Mouse (Mus musculus) inflammation-experienced regulatory T-cells, adult 6 months (primary cell): ENCODE data around the gene Thegl. TPM values are rescaled to one million over a fixed set of nuclear protein-coding genes. Genes with fewer than 3 reads are reported as not detected.
"Not testable (repeated sequence)": the region's sequence is repeated elsewhere in the genome, so short reads cannot be mapped to it uniquely, and the experiment has no call there.

Source experiments
- ATAC-seq: one replicate; pipeline ENCODE4 v1.8.0; 2017
- polyA plus RNA-seq, 3 experiments: library from polyadenylated mRNA; unstranded; fragments of 100-300 nt; shearing (Covaris generic); gene quantifications; one replicate each; pipeline ENCODE4 v1.2.1; 2017

Thegl gene
- polyA plus RNA-seq, 3 experiments from 2014 or later, result not detected

DNA sequence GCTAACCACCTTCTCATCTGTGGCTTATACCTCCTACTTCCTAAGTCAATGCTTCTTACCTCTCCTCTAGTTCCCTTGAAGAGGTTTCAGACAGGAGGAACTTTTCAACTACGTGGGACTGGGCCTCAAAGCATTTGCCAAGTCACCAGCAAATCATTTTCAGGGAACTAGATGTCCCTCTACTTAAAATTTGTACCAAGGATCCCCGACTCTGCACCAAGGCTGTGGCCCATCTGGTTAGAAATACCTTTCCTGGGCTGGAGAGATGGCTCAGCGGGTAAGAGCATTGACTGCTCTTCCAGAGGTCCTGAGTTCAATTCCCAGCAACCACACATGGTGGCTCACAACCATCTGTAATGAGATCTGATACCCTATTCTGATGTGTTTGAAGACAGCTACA is 80.4 kb downstream of the Thegl start:
- ATAC-seq, result not testable (repeated sequence)

- ATAC-seq, result no peak
Measured at GRCm38 (mm10) chr5:77097686-77098085, 81.9 kb downstream of the Thegl start.

DNA sequence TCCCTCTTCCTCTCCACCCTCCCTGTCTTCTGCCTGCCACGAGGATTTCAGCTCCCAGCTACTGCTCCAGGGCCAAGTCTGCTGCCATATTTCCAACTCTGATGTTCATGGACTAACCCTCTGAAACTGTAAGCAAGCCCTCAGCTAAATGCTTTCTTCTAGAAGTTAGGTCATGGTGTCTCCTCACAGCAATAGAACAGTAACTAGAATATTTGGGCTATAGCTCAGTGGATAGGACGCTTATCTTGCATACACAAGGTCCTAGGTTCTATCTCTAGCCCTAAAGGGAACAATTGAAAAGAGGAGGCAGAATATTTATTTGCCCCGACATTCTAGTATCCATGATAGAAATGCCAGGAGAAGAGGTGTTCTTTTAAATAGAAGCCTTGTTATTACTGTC is 83.1 kb downstream of the Thegl start:
- no peak for ATAC-seq

GRCm38 (mm10) chr5:77099317-77099996 is 83.6 kb downstream of the Thegl start:
- ATAC-seq, result no peak

DNA sequence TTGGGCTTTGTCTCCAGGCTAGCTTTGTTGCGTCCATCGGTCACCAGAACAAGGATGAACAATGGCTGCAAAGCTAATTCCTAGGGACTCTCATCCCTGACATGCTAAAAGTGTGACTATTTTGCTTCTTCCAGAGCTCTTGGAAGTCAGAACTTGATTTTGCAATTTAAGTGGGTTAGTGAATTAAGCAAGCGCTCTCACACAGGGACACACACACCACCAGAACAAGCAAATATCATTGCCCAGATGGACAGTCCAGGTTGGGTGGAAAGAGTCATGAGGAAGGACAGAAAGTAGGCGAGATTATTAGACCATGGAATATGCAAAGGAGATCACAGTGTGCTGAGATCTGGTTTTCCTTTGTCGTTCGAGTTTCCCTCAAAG is 84.2 kb downstream of the Thegl start:
- ATAC-seq, result no peak

DNA sequence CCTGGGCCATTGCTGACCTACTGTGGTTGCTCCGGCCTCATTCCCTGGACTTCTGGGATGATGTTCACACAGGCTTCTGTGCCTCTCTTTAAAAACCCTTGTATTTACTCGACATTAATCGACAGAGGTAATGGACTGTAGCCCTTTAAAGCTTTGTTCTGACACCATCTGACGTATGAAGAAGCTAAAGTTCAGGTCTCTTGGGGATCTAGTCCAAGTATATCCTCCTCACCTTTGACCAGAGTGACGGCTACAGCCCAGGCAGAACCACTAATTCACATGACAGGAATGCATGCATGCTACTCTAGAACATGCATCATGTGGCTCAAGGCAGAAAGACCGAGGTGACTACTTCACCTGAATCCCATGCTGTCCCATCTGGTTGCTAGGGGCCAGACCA is 84.9 kb downstream of the Thegl start:
- no peak for ATAC-seq

DNA sequence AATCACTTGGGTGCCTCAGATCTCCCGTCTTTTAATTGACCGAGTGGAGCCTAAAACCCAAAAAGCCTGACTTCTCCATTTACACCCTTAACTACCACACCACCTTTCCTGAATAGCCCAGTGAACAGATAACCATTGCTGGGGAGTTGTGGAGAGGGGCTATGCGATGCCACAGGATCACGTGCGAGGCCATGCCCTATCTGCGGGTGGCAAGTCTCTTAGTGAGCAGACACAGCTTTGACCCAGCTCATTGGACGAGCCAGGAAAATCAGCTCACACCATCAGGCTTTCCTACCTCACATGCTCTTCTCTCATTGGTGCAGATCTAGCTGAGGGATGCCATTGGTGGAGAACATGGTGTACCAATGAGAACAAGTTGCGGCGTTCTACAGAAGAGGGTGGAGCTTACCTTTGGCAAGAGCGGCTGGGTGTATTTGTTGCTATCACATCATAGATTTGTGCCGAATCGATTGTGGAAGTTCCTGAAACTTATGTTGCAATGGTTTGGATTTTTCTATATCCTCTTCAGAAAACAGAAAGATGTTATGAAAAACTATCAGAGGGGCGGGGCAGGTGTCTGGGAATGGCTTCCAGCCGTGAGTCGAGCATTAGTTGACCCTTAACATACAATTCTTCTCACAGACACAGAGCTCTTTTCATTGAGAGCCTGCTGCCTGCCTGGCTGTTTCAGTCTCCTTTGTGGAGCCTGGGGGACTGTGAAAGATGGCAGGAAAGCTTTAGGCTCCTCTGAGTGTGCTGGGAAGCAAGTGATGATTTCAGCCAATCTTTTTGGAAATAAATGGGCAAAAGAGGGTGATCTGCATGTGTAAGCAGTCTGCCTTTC is 86.9 kb downstream of the Thegl start:
- no peak for ATAC-seq

GRCm38 (mm10) chr5:77107146-77107822 is 91.5 kb downstream of the Thegl start:
- ATAC-seq, result no peak

GRCm38 (mm10) chr5:77108806-77109205 is 93.0 kb downstream of the Thegl start:
- no peak for ATAC-seq

DNA sequence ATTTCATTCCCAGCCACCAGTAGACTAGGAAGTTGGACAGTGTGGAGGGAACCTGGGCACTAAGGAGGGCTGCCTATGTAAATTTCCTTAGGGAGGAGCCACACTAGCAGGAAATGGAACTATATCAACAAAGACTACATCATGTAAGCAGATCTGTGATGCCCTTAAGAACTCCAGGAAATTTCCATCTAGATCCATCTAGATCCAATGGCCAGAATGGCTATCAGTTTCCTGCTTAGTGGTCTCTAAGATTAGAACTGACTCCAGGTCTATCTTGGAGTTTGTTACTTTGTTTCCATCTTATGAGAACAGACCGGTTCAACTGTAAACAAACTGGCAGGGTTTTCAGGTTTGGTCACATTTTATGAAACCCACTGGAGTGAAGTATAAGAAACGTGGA is 94.0 kb downstream of the Thegl start:
- no peak for ATAC-seq

Other genes starting within 250 kb of the Thegl start
- gene Aasdh, start 110.5 kb upstream of the Thegl start, polyA plus RNA-seq, result 10 to 100 TPM; 12.1 to 19.8 (median 13.9) TPM
- 100 to 1,000 TPM; 164 to 233 (median 183) TPM for gene Paics, start 64.7 kb upstream of the Thegl start, polyA plus RNA-seq
- gene Ppat, start 64.4 kb upstream of the Thegl start, polyA plus RNA-seq, result 10 to 100 TPM; 24.3 to 31.7 (median 27.8) TPM
- 100 to 1,000 TPM; 121 to 153 (median 146) TPM for gene Srp72, start 41.3 kb upstream of the Thegl start, polyA plus RNA-seq
- not detected for gene Arl9, start 12.0 kb upstream of the Thegl start, polyA plus RNA-seq
- 10 to 100 TPM; 13.8 to 24.5 (median 15.9) TPM for gene Hopx, start 99.1 kb downstream of the Thegl start, polyA plus RNA-seq
- gene Spink2, start 195.4 kb downstream of the Thegl start, polyA plus RNA-seq, result under 1 TPM in 1 of 3 experiments, not detected in 2; 0.63 TPM
- 10 to 100 TPM; 11.8 to 18.0 (median 17.7) TPM for gene Rest, start 249.5 kb downstream of the Thegl start, polyA plus RNA-seq